Mouse (Mus musculus) testis, postnatal 10 days (tissue): ENCODE measurements around the gene Pecr.
"Not testable (repeated sequence)": the region's sequence is repeated elsewhere in the genome, so short reads cannot be mapped to it uniquely, and the experiment has no call there.

Experiments
- DNase-seq: peaks from one replicate; pipeline ENCODE4 v3.0.0; 2021; ENCODE audit warnings: low spot score

Pecr gene

DNA sequence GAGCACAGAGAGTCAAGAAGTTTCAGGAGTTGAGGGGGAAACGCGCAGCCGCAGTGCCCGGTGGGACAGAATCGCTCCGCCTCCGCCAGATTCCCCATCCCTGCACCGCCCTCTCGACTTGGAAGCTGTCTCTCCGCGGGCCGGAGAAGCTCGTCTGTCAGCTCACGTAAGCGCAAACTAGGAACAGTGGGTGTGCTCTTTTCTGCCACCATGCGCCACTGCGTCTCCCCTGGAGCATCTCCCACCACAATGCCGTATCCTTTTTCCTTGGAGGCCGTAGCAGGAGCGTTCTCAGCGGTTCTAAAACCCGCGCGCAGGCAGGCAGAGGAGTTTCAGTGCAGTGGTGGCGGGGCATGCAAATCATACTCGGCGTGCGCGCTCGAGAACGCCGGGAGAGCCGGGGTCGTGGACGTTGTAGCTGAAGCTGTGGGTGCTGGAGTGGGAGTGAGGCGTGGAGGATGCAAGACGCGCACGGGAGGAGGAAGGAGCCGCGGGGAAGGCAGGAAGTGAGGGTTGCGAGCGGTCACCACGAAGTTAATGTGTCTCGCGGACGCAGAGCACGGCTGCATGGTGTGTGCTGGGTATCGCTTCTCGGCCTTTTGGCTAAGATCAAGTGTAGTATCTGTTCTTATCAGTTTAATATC lies 47.6 kb downstream of the Pecr start:
- peak; percentile 84 for DNase-seq

DNA sequence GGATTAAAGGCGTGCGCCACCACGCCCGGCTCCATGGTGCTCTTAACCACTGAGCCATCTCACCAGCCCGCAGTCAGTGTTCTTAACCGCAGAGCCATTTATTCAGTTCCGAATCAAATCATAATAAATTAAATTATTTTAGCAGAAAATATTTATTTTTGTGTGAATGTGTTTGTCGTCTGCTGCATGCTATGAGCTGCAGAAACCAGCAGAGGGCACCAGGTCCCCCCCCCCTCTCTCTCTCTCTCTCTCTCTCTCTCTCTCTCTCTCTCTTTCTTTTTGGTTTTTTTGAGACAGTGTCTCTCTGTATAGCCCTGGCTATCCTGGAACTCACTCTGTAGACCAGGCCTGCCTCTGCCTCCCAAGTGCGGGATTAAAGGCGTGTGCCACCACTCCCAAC lies 51.5 kb downstream of the Pecr start:
- not testable (repeated sequence) for DNase-seq

DNA sequence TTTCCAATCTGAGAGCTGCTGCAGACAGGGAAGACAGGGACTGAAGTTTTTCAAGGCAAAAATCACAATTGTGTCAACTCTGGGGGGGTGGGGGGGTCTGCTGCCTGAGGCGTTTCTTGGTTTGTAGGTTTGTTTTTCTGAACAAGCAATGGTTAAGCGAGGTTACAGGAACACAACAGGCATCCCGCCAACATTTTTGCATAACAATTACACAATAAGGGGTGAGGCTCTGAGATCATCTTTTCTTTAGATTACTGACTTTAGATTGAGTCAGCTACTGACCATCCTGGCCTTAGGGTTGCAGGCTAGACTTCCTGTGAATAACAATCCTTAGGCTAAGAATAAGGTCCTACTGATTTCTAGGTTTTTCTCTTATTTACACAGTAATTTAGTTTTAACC lies 55.1 kb downstream of the Pecr start:
- no peak for DNase-seq

DNA sequence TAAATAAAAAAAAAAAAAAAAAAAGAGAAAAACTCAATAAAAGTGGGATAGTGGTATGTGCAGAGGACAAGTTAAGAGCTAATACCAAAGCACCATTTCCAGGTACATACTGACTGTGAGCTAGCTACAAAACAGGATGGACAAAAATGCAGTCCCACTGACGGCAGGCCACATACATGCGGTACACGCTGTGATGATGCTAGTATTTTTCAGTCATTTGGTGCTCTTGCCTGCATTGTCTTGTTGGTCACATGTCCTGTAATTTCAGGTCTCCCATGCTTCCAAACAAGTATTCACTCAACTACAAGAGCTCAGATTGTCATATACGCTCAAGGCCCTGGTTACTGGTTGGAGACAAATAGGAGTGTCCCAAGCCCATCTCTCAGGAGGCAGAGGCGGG lies 56.6 kb downstream of the Pecr start:
- no peak for DNase-seq

DNA sequence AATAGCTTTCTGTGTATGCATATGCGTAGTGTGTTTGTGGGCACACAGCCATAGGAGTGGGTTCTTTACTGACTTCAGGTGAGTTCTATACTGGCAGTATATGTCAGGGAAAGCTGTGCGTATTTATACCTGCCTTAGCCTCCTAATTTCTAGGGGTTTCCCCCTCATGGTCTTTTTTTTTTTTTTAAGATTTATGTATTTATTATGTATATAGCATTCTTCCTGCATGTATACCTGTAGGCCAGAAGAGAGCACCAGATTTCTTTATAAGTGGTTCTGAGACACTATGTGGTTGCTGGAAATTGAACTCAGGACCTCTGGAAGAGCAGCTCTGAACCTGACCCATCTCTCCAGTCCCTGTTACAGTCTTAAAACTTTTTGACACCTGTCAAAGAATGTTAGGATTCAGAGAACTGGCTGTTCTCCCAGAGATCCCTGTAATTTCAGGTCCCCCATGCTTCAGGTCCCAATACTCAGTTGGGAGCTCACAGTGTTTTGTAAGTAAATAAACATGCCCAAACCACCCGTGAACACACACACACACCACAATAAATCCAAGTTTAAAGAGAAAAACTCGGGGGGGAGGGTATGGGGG lies 57.1 kb downstream of the Pecr start:
- DNase-seq = no peak

DNA sequence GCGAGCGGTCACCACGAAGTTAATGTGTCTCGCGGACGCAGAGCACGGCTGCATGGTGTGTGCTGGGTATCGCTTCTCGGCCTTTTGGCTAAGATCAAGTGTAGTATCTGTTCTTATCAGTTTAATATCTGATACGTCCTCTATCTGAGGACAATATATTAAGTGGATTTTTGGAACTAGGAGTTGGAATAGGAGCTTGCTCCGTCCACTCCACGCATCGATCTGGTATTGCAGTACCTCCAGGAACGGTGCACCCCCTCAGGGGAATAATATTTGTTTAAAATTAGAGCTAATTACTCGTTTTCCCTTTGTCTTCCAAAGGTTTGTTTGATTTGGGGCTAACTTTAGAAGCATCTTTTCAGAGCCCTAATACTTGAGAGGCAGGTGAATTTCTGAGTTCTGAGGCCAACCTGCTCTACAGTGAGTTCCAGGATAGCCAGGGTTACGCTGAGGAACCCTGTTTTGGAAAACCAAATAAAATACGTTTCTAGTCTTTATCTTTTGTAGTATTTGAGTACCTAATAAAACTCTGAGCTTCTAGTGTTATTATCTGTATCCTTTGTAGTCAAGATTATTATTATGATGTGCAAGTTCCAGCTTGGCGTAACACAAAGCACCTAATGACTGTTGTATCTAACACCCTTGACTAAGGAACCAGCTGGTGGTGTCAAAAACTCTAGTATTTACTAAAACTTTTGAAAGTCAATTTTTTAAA lies 57.8 kb downstream of the Pecr start:
- DNase-seq = no peak

DNA sequence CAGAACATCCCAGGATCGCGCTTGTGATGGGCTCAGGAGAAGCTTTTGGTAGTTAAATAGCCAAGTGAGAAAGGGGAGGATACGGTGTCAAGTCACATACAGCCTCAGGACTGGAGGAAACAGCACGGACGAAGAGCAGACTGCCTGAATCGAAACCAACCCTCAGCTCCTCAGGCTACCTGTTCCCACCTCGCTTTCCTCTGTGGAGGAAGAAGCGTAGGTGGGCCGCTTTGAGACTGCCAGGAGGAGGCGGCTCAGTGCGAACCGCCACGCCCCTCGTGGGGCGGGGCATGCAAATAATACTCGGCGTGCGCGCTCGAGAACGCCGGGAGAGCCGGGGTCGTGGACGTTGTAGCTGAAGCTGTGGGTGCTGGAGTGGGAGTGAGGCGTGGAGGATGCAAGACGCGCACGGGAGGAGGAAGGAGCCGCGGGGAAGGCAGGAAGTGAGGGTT lies 58.4 kb downstream of the Pecr start:
- peak; percentile 91 for DNase-seq

DNA sequence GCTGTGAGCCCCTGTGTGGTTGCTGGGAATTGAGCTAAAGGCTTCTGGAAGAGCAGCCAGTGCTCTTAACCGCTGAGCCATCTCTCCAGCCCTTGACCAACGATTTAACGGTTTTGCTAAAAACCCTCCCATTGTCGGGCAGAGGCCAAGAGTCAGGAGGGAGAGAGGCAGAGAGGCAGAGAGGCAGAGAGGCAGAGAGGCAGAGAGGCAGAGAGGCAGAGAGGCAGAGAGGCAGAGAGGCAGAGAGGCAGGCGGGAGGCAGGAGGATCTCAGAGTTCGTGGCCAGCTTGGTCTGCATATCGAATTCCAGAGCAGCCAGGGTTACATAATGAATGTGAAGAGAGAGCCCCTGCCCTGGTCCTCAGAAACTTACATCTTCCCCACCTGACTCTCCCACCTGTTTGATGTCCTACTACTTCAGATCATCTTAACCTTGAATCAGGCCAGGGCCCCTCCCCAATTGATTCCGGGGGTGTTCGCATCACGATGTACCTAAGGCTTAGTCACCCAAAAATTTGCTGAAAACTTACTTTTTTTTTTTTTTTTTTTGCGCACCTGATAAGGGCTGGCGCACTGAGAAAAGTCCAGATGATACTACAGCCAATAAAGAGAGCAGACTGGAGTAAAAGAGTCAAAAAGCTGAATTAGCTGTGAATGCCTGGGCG lies 58.9 kb downstream of the Pecr start:
- no peak for DNase-seq

DNA sequence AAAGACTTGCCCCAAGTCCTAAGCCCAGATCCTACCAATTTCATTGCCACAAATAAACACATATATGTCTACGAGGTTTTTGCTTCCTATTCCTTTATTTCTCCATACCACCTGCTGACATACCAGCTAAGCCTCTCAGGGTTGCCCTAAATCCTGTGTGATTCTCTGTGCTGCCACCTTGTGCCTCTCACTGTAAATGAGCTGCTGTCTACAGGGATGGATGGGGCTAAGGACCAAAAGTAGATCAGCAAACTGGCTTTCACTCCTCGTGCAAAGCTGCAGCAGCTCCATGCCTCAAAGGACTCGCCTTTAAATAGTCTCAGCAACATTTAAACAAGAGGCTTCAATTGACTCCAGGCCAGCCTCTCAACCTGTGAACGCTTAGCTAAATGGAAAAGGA lies 64.1 kb downstream of the Pecr start:
- no peak for DNase-seq

DNA sequence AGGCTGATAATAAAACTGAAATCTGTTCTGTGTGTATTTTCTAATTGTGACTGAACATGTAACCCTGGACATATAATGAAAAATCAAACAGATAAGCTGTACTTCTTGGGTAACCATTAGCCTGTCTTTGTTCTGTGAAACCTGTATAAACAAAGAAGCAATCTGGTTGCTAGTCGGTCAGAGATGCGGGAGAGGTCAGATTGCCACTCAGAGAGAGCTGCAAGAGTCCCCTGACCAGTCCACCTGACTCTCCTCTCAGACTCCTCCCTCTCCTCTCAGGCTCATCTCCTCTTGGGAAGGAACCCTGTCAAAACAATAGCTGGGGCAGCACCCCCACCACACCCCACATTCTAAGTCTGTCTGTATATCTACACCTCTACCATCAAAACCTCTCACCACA lies 65.0 kb downstream of the Pecr start:
- DNase-seq = no peak

DNA sequence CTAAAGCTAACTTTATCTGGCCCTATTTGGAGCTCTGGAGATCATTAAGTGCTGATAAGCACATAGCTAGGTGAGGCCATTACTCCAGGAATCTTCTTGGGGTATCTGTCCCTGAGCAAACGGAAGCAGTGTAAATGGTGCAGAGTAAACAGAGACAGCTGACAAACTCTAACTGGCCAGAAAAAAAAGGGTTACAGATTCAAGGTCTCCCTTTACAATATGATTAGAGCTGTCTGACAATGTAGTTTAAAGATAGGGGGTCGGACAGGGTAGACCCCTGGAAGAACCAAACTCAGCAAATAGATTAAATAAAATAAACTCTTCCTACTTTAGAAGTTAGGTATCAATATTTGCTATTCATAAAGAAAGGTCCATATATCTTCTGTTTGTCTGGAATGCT lies 65.5 kb downstream of the Pecr start:
- no peak for DNase-seq

DNA sequence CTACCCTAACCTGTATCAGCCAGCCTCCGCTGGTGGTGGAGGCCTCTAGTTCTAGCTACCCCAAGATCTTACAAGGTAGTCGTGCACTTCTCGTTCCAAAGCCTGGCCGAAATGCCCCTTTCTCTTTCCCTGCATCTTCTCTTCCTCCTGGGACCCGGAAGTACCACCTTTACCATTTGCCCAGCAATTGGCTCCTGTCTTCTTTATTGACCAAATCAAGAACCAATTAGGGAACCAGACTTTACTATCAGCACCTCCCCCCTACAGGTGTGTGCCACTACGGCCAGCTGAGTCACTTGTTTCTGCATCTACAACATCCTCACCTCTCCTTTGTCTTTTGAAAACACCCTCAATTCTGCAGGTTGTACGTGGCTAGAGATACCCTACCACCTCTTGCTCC lies 67.4 kb downstream of the Pecr start:
- DNase-seq = no peak

DNA sequence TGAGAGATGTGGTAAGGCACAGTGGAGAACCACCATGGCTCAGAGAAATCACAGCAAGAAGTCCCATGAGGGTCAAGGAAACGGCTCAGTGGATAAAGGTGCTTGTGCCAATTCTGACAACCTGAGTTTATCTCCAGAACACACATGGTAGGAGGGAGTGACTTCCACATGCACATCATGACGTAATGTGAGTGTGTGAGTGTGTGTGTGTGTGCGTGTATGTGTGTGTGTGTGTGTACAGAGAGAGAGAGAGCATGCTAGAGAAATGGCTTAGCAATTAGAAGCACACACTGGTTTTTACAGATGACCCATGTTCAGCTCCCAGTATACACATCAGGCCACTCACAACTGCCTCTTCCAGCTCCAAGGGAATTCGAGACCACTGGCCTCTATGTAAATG lies 68.9 kb downstream of the Pecr start:
- no peak for DNase-seq

DNA sequence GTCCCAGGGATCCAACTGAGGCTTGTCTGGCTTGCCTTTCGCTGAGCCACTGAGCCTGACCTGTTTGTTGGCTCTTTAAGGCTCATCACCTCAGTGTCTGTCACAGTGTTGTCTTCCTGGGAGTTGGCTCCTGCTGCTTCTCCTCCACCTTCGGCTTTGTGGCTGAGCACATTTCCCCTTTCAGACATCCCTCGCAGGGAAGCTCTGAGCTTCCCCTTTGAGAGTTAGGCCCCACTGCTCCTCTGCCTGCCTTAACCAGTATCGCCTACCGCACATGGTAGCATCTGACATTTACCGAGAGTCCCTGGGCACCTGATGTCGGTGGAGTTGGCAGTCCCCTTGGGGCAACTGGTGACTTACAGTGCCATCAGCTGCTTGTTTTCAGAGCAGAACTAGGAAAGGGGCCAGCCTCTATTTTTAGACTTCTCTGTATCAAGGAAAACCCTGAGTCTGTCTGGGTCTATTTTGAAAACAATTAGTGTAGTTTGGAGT lies 69.6 kb downstream of the Pecr start:
- no peak for DNase-seq

DNA sequence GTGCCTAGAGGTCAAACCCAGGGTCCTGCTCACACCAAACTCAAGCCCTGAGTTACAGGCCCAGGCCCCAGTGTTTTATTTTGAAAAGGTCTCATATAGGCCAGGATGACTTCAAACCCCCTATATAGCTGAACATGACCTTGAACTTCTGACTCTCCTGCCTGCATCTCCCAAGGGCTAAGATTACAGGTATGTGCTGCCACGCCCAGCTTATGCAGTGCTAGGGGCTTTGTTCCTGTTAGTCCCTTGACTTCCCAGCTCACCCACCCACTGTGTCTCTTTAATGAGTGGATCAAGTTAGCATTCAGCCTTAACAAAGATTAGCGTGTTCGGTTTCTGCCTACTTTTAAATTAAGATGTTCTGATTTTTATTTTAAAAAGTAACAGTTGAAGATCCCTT lies 70.2 kb downstream of the Pecr start:
- no peak for DNase-seq

DNA sequence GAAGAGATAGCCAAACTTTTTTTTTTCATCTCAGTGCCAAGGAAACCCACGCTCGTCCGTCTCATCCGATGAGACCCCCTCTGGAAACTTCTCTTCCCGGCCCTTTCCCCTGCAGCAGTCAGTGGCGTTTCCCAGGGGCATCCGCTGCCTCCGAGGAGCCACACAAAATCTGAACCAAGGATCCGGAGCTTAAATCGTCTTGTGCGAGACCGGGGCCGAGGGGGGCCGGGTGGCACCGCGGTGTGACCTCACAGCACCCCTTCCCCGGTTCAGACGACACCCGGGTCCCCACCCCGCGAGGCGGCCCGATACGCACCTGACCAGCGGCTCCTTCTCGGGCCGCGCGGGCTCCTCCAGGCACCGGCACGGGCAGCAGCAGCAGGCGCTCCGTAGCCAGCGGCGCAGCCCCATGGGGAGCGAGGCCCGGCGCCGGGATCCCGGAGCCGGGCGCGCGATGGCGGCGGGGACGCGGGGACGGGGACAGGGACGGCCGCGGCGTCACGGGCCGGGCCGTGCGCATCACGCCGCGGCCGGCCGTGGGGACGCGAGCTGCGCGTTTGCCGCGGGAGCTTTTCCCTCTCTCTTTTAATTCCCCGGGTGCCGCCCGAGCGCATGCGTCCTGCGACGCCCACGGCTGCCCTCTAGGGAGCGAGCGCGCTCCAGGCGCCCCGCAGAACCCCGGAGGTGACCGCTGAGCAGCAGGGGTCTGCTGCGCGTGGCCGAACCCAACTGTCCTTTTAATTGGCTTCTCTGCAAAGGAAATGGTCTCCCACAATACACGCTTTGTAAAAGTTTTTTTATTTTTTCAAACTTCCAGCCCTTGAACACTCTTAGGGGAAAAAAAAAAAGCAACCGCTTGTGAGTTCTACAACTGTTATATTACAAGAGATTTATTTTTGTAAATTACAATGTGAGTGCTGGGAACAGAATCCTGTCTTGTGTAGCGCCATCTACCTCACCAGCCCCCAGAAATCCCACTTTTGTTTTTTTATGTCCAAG lies 72.1 kb downstream of the Pecr start, which contains the start of gene Mreg:
Gene Mreg, minus strand, starts transcription at position 607 of the 999 bp plus-strand sequence.
- DNase-seq = peak; percentile 72

DNA sequence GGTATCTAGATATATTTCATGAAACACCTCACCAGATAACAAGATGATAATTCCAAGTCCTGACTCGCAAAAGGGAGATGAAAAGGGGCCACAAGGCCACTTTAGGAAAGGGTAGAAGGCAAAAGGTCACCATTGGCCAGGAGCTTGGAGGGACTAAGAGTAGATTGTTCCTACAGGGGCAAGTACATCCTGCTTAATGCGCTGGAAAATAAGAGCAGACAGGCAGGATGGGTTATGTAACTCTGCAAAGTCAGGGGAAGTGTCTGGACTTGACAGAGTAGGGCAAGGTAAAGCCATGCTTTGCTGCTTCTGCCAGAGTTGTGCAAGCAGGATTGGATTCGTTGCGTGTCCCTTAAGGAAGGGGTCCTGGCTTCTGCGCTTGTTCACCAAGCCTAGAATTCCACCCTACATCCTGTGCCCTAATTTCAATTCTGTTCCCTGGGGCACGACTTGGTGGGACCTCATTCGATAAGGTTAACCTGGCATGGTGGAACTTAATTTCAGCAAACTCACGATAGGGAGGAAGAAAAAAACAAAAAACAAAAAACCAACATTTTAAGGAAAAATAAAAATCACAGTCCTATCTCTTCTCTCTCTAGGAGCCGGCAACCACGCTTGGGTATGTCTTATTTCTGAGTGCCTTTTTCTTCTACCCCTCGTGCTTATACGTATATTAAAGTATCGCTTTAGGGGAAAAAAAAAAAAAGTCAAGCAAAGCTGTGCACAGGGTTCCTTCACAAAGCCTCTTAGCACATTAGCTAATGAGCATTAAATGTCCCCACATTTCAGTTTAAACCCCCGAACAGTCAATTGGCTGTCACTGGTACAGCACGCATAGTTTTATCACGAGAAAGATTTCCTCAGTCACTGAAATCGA lies 73.1 kb downstream of the Pecr start:
- DNase-seq = no peak
